Mouse (Mus musculus) thymus, adult 2 months (tissue): ENCODE data around the gene Ranbp1. TPM values are rescaled to one million over a fixed set of nuclear protein-coding genes. Genes with fewer than 3 reads are reported as not detected.

Source experiments
- DNase-seq: peaks from one replicate; pipeline ENCODE4 v3.0.0; 2021
- H3K27ac ChIP-seq: fragments of 200-500 bp; 2 replicates; pipeline ENCODE4 v1.5.1; 2012; ENCODE audit warnings: low read length, control low read depth; ENCODE audit not compliant: control insufficient read depth, insufficient read depth
- H3K27me3 ChIP-seq: fragments of 200-500 bp; 2 replicates; pipeline ENCODE4 v1.6.1; 2012; ENCODE audit warnings: mild to moderate bottlenecking, low read length, moderate library complexity, mixed read lengths; ENCODE audit not compliant: control insufficient read depth, insufficient read depth
- H3K36me3 ChIP-seq: fragments of 200-500 bp; 2 replicates; pipeline ENCODE4 v1.6.1; 2012; ENCODE audit warnings: mild to moderate bottlenecking, low read length, moderate library complexity; ENCODE audit not compliant: control insufficient read depth, insufficient read depth
- H3K4me1 ChIP-seq: fragments of 200-500 bp; replicated peaks from 2 replicates; pipeline ENCODE4 v1.6.1; 2012; ENCODE audit warnings: low read length; ENCODE audit not compliant: control insufficient read depth, insufficient read depth
- H3K4me3 ChIP-seq: fragments of 200-500 bp; 2 replicates; pipeline ENCODE4 v1.5.1; 2012; ENCODE audit warnings: mild to moderate bottlenecking, low read length, control low read depth, moderate library complexity; ENCODE audit not compliant: control insufficient read depth, insufficient read depth
- CTCF ChIP-seq: fragments of 200-500 bp; IDR thresholded peaks from 2 replicates; pipeline ENCODE4 v1.5.1; 2012; ENCODE audit warnings: mild to moderate bottlenecking, control low read depth, low read length, moderate library complexity, borderline replicate concordance; ENCODE audit not compliant: control insufficient read depth, poor library complexity, insufficient read depth; ENCODE audit errors: extremely low read depth
- POLR2A ChIP-seq: fragments of 200-500 bp; IDR thresholded peaks from 2 replicates; pipeline ENCODE4 v1.6.1; 2012; ENCODE audit warnings: mild to moderate bottlenecking, low read length, control low read depth, moderate library complexity; ENCODE audit not compliant: control insufficient read depth, poor library complexity, insufficient read depth; ENCODE audit errors: extremely low read depth
- WGBS: fragments of 180-500 bp; shearing (Covaris S2); methylation state at CpG from one replicate; pipeline ENCODE4 v1.1.7; 2018; 5-methylcytosine and 5-hydroxymethylcytosine counted together
- polyA plus RNA-seq: library from polyadenylated mRNA; depleted of rRNA; stranded (reverse); fragments of >200 nt; gene quantifications from 2 replicates; pipeline ENCODE4 v1.2.3, GENCODE M21; 2012

Ranbp1 gene
- polyA plus RNA-seq, 1 experiment = 81.8 TPM

DNA sequence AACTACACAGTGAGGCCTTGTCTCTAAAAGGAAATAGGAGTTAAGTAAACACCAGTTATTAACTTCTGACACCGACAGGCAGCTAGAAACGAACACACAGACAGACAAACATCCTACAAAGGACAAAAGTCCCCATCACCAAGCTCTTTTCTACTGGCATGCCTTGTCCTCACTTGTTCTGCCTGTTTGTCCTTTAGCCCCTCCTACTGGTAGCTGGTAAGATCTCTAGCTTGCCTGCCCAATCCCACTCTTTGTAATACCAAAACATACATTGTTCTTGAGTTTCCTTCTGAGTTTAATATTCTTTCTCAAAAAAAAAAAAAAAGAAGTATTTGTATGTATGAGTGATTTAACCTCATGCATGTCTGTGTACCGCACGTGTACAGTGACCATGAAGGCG is 19.6 kb upstream of the Ranbp1 start:
- DNase-seq = peak; percentile 27
- Histone ChIP-seq H3K27me3 (no peaks in the 10 kb centered on the region), H3K4me3 (no peak overlapping the region), H3K4me1 (no peaks in the 10 kb centered on the region), H3K27ac (no peak overlapping the region), H3K36me3 (peaks cover 82% of the 10 kb centered on the region)
- TF ChIP-seq CTCF (no peak), POLR2A (no peak)
- WGBS = 94% methylated on average over 5 of the region's 5 CpGs

DNA sequence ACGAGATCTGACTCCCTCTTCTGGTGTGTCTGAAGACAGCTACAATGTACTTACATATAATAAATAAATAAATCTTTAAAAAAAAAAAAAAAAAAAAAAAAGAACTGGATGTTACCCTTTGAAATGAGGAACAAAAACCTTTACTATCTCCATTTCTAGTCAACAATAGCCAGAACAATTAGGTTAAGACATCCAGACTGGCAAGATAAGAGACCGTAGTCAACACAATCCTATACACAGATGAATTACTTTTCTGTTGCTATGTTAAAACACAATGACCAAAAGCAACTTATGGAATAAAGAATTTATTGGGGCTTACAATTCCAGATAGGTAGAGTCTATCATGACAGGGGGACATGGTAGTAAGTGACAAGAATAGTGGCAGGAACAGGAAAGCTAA is 16.5 kb upstream of the Ranbp1 start:
- H3K27ac ChIP-seq = no peak overlapping the region
- 94% methylated on average over 2 of the region's 2 CpGs for WGBS
- DNase-seq = no peak
- H3K36me3 ChIP-seq = peaks cover 81% of the 10 kb centered on the region
- no peak overlapping the region for H3K4me3 ChIP-seq
- H3K27me3 ChIP-seq = no peaks in the 10 kb centered on the region
- no peaks in the 10 kb centered on the region for H3K4me1 ChIP-seq
- TF ChIP-seq CTCF (no peak), POLR2A (no peak)

DNA sequence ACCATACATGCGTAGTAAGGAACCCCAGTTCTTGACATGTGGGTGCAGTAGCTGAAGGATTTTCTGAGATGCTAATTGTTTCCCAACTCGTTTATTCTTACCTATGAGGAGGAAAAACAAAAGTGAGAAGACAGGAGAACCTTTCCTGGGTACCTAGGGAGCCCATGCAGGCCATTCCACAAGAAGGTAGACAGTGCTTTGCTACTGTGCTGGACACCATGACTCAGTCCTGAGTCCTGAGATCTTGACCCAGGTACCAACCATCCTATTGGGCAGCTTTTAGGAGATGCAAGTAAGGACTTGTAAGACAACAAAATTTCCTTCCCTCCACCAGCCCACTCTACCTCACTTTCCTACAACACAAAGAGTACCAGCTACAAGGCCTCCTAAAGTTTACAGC is 9.7 kb upstream of the Ranbp1 start, which contains the start of gene Gm49776:
Gm49776 (minus strand) TSS at position 101 of the 400 bp plus-strand sequence.
- 92% methylated on average over 2 of the region's 2 CpGs for WGBS
- Histone ChIP-seq H3K36me3 (peaks cover 90% of the 10 kb centered on the region), H3K4me3 (no peak within 1 kb of the TSS), H3K27ac (no peak within 1 kb of the TSS), H3K27me3 (no peaks in the 10 kb centered on the region), H3K4me1 (no peaks in the 10 kb centered on the region)
- no peak for TF ChIP-seq CTCF
- no peak for TF ChIP-seq POLR2A
- DNase-seq = no peak

DNA sequence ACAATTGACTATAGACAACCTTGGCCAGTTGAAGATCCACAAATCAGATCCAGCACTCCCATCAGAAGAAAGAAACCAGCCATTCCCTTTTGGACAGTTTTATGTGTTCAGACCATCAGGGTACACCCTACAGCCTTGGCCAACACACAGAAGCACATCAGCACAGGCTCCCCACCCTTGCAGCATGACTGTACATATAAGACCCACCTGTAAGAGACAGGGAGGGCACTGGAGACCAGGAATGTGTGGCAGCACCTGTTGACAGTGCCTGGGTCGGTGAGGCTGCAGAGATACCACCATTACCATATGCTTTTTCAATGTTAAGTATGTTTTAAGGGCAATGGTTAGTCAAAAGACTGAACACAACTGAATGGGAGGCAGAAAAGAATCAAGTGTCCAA is 5.3 kb upstream of the Ranbp1 start:
- WGBS = 87% methylated on average over 1 of the region's 1 CpGs
- peaks cover 70% of the 10 kb centered on the region for H3K36me3 ChIP-seq
- TF ChIP-seq CTCF (no peak), POLR2A (no peak)
- no peak overlapping the region for H3K27ac ChIP-seq
- H3K27me3 ChIP-seq = no peaks in the 10 kb centered on the region
- no peak for DNase-seq
- no peak overlapping the region for H3K4me3 ChIP-seq
- H3K4me1 ChIP-seq = peaks cover 12% of the 10 kb centered on the region

DNA sequence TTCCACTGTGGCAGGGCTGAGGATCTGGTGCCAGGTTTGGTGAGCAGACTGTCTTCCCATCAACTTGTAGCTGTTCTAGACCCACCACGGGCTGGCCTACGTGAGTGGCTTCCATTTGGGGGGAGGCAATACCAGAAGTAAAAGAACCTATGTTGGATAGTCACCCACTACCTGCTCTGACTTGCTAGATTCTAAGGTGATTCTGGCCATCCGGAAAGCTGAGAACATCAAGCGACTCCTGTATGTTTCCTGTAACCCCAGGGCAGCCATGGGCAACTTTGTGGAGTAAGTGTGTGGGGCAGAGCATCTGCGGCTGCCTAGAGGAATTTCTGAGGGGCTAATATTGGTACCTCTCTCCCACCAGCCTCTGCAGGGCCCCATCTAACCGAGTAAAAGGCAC is 4.2 kb upstream of the Ranbp1 start:
- 86% methylated on average over 6 of the region's 6 CpGs for WGBS
- peaks cover 59% of the 10 kb centered on the region for H3K36me3 ChIP-seq
- TF ChIP-seq POLR2A (no peak), CTCF (no peak)
- peaks cover 15% of the 10 kb centered on the region for H3K4me1 ChIP-seq
- no peak for DNase-seq
- no peak overlapping the region for H3K27ac ChIP-seq
- no peaks in the 10 kb centered on the region for H3K27me3 ChIP-seq
- no peak overlapping the region for H3K4me3 ChIP-seq

DNA sequence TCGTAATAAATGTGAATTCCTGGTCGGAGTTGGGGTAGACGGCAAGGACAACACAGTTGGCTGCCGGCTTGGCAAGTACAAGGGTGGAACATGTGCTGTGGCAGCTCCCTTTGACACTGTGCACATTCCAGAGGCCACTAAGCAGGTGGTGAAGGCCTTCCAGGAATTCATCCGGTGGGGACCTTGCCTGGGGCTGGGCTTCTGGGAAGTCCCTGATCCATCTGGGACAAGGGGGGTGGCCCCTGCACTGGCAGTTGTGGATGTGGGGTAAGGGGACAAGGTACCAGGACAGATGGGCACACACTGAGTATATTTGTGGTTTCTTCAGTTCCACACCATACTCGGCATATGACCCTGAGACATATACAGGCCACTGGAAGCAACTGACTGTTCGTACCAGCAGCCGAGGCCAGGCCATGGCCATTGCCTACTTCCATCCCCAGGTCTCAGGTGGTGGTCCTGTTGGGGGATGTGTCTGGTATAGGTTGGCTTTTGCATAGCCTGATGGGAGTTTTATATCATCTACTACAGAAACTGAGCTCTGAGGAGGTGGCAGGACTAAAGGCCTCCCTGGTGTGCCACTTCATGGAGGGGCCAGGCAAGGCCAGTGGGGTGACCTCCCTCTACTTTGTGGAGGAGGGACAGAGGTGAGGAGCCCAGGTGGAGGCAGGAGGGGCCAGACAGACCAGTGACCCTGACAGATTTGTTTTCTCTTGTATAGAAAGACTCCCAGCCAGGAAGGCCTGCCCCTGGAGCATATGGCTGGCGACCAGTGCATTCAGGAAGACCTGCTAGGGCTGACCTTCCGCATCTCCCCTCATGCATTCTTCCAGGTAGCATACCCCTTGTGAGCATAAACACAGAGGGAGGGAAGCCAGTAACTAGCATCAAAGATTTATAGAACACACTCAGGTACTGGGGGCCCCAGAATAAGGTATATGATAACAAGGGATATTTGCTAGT is 2.6 kb upstream of the Ranbp1 start:
- peaks cover 17% of the 10 kb centered on the region for H3K4me1 ChIP-seq
- DNase-seq = no peak
- no peaks in the 10 kb centered on the region for H3K27me3 ChIP-seq
- no peak overlapping the region for H3K4me3 ChIP-seq
- peaks cover 45% of the 10 kb centered on the region for H3K36me3 ChIP-seq
- no peak overlapping the region for H3K27ac ChIP-seq
- TF ChIP-seq POLR2A (no peak), CTCF (no peak)
- 91% methylated on average over 10 of the region's 10 CpGs for WGBS
